Mouse (Mus musculus) liver, adult 2 months (tissue): ENCODE measurements around the gene Tnnt3. TPM values are rescaled to one million over a fixed set of nuclear protein-coding genes. Genes with fewer than 3 reads are reported as not detected.

ENCODE experiments used
- DNase-seq: peaks from one replicate; pipeline ENCODE4 v3.0.0-alpha.2; 2011; ENCODE audit warnings: low read depth, low spot score; ENCODE audit errors: extremely low read depth
- H3K27ac ChIP-seq: fragments of 200-500 bp; replicated peaks from 2 replicates; pipeline ENCODE4 v1.5.1; 2012; ENCODE audit warnings: low read depth, mild to moderate bottlenecking, control low read depth, inconsistent platforms, low read length; ENCODE audit not compliant: insufficient read depth
- H3K27me3 ChIP-seq: fragments of 200-500 bp; 2 replicates; pipeline ENCODE4 v1.6.1; 2012; ENCODE audit warnings: mild to moderate bottlenecking, moderate library complexity, low read length, inconsistent platforms; ENCODE audit not compliant: control insufficient read depth, insufficient read depth
- H3K36me3 ChIP-seq: fragments of 200-500 bp; 2 replicates; pipeline ENCODE4 v1.6.1; 2012; ENCODE audit warnings: low read length, inconsistent platforms; ENCODE audit not compliant: control insufficient read depth, insufficient read depth
- H3K4me1 ChIP-seq: fragments of 200-500 bp; 2 replicates; pipeline ENCODE4 v1.6.1; 2011; ENCODE audit warnings: low read length; ENCODE audit not compliant: control insufficient read depth, insufficient read depth
- H3K4me3 ChIP-seq: fragments of 200-500 bp; 2 replicates; pipeline ENCODE4 v1.5.1; 2011; ENCODE audit warnings: low read depth, mild to moderate bottlenecking, control low read depth, low read length, moderate library complexity; ENCODE audit not compliant: insufficient read depth
- H3K79me2 ChIP-seq: fragments of 200-500 bp; 2 replicates; pipeline ENCODE4 v1.6.1; 2012; ENCODE audit warnings: inconsistent platforms, mild to moderate bottlenecking, low read length, moderate library complexity; ENCODE audit not compliant: control insufficient read depth, insufficient read depth
- H3K9ac ChIP-seq: fragments of 200-500 bp; 2 replicates; pipeline ENCODE4 v1.6.1; 2012; ENCODE audit warnings: low read depth, mild to moderate bottlenecking, control low read depth, inconsistent platforms, low read length
- CTCF ChIP-seq: fragments of 200-500 bp; IDR thresholded peaks from 2 replicates; pipeline ENCODE4 v1.5.1; 2011; ENCODE audit warnings: low read depth, low read length, control low read depth
- POLR2A ChIP-seq: fragments of 200-500 bp; IDR thresholded peaks from 2 replicates; pipeline ENCODE4 v1.6.1; 2011; ENCODE audit warnings: low read length, control low read depth; ENCODE audit not compliant: insufficient read depth; ENCODE audit errors: extremely low read depth
- WGBS: fragments of 180-500 bp; shearing (Covaris S2); methylation state at CpG from one replicate; pipeline ENCODE4 v1.1.7; 2018; 5-methylcytosine and 5-hydroxymethylcytosine counted together
- polyA plus RNA-seq: library from polyadenylated mRNA; depleted of rRNA; stranded (reverse); fragments of >200 nt; gene quantifications from 2 replicates; pipeline ENCODE4 v1.2.3, GENCODE M21; 2012
- total RNA-seq: library from RNA; depleted of rRNA; stranded (reverse); fragments of >200 nt; gene quantifications from 2 replicates; pipeline ENCODE4 v1.2.3, GENCODE M21; 2014

Tnnt3 gene
- total and polyA plus RNA-seq, 2 experiments: 6.4 TPM; not detected in 1

DNA sequence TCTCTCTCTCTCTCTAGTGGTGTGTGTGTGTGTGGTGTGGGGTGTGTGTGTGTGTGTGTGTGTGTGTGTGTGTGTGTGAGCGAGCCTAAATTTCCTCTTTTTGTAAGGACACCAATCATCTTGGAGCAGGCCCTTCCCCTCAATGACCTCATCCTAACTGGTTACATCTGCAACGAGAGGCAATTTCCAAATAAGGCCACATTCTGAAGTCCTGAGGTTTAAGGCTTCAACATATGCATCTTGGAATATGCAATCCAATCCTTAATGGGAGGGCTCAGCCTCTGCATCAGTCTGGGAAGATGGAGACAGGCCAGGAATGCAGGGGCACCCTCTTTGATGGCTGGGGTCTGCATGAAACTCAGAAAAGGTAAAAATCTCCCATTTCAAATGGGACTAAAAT, 40.6 kb upstream of the Tnnt3 start:
- TF ChIP-seq CTCF (no peak), POLR2A (no peak)
- Histone ChIP-seq H3K79me2 (no peaks in the 10 kb centered on the region), H3K36me3 (no peaks in the 10 kb centered on the region), H3K27ac (no peak overlapping the region), H3K4me3 (no peak overlapping the region), H3K9ac (no peak overlapping the region), H3K4me1 (no peaks in the 10 kb centered on the region), H3K27me3 (no peaks in the 10 kb centered on the region)
- 60% methylated on average over 2 of the region's 2 CpGs for WGBS
- peak; percentile 19 for DNase-seq

GRCm38 (mm10) chr7:142458676-142459298, 39.8 kb upstream of the Tnnt3 start:
- WGBS: 82% methylated on average over 5 of the region's 5 CpGs
- Histone ChIP-seq H3K36me3 (no peaks in the 10 kb centered on the region), H3K4me3 (no peak overlapping the region), H3K9ac (no peak overlapping the region), H3K4me1 (no peaks in the 10 kb centered on the region), H3K79me2 (no peaks in the 10 kb centered on the region), H3K27ac (no peak overlapping the region), H3K27me3 (no peaks in the 10 kb centered on the region)
- DNase-seq: no peak
- TF ChIP-seq POLR2A (no peak), CTCF (no peak)

- DNase-seq: no peak
- 82% methylated on average over 2 of the region's 2 CpGs for WGBS
- TF ChIP-seq POLR2A (no peak), CTCF (no peak)
Measured at GRCm38 (mm10) chr7:142459299-142459691, 39.3 kb upstream of the Tnnt3 start.

GRCm38 (mm10) chr7:142460636-142461077, 38.0 kb upstream of the Tnnt3 start, which contains the start of gene Lsp1:
TSS of gene Lsp1 (plus strand) at chr7:142460809.
- Histone ChIP-seq H3K9ac (no peak within 1 kb of the TSS), H3K79me2 (no peaks in the 10 kb centered on the region), H3K27ac (no peak within 1 kb of the TSS), H3K4me1 (no peaks in the 10 kb centered on the region), H3K4me3 (peak within 1 kb of the TSS; percentile 31; the same call in 1 of the 2 replicates), H3K27me3 (no peaks in the 10 kb centered on the region), H3K36me3 (no peaks in the 10 kb centered on the region)
- WGBS: 83% methylated on average over 7 of the region's 7 CpGs
- TF ChIP-seq CTCF (no peak), POLR2A (no peak)
- DNase-seq: no peak

More at GRCm38 (mm10) chr7:142459299-142459691, 39.3 kb upstream of the Tnnt3 start:
- Histone ChIP-seq H3K27me3 (no peaks in the 10 kb centered on the region), H3K9ac (no peak overlapping the region), H3K4me1 (no peaks in the 10 kb centered on the region), H3K4me3 (no peak overlapping the region), H3K27ac (no peak overlapping the region), H3K36me3 (no peaks in the 10 kb centered on the region), H3K79me2 (no peaks in the 10 kb centered on the region)

DNA sequence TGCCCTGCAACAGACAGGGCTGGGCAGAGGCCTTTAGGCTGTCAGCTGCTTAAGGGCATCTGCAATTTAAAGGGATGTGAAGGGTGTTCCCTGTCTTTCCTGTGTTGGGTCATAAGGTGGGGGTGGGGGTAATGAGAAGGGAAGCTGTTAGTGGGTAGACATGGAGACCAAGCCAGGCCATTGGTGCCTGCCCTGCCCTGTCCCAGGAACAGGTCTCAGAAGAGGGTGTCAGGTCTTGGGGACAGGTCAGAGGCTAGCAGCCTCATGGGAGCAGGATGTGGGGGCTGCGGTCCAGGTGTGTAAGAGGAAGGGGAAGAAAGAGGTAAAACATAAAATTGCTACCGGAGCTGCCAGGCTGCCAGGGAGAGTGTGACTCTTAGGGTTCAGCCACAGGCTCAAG, 37.2 kb upstream of the Tnnt3 start:
- 84% methylated on average over 2 of the region's 2 CpGs for WGBS
- Histone ChIP-seq H3K27ac (no peak overlapping the region), H3K4me3 (no peak overlapping the region), H3K79me2 (no peaks in the 10 kb centered on the region), H3K27me3 (no peaks in the 10 kb centered on the region), H3K36me3 (no peaks in the 10 kb centered on the region), H3K9ac (no peak overlapping the region), H3K4me1 (no peaks in the 10 kb centered on the region)
- TF ChIP-seq POLR2A (no peak), CTCF (no peak)
- DNase-seq: no peak

GRCm38 (mm10) chr7:142462190-142462589, 36.4 kb upstream of the Tnnt3 start:
- no peaks in the 10 kb centered on the region for H3K36me3 ChIP-seq
- H3K4me1 ChIP-seq: no peaks in the 10 kb centered on the region
- no peaks in the 10 kb centered on the region for H3K79me2 ChIP-seq
- no peak overlapping the region for H3K9ac ChIP-seq
- no peak overlapping the region for H3K27ac ChIP-seq
- peak overlapping the region; percentile 30; the same call in 1 of the 2 replicates for H3K4me3 ChIP-seq
- WGBS: 91% methylated on average over 6 of the region's 6 CpGs
- no peaks in the 10 kb centered on the region for H3K27me3 ChIP-seq
- DNase-seq: no peak
- no peak for TF ChIP-seq POLR2A
- no peak for TF ChIP-seq CTCF
